Mouse (Mus musculus) kidney, adult 8-10 months (tissue): Measurements from ENCODE around the gene Fkbp11.

Experiments used
- DNase-seq, 2 experiments: peaks; one replicate each; pipeline ENCODE4 v3.0.0; 2022

Gene Fkbp11

GRCm38 (mm10) chr15:98738796-98739195 is 10.8 kb upstream of the Fkbp11 start:
- no peak for DNase-seq

GRCm38 (mm10) chr15:98737881-98738280 is 9.9 kb upstream of the Fkbp11 start:
- peak in 1 of 2 experiments; percentile 58 for DNase-seq

- no peak for DNase-seq
Measured at GRCm38 (mm10) chr15:98736521-98736920, 8.5 kb upstream of the Fkbp11 start.

GRCm38 (mm10) chr15:98733976-98734566 is 6.1 kb upstream of the Fkbp11 start:
- DNase-seq = peak; percentile 41 to 42

GRCm38 (mm10) chr15:98733370-98733769 is 5.4 kb upstream of the Fkbp11 start:
- no peak for DNase-seq

- DNase-seq = no peak
Measured at GRCm38 (mm10) chr15:98732006-98732531, 4.1 kb upstream of the Fkbp11 start.

GRCm38 (mm10) chr15:98730790-98731189 is 2.8 kb upstream of the Fkbp11 start:
- DNase-seq = no peak

- peak in 1 of 2 experiments; percentile 25 for DNase-seq
Measured at GRCm38 (mm10) chr15:98729791-98730545, 2.0 kb upstream of the Fkbp11 start.

GRCm38 (mm10) chr15:98728366-98728765 is 368 bp upstream of the Fkbp11 start:
- DNase-seq = peak; percentile 47 to 49

GRCm38 (mm10) chr15:98726746-98727145 is 1.3 kb downstream of the Fkbp11 start:
- DNase-seq = no peak

- peak; percentile 42 to 59 for DNase-seq
Measured at GRCm38 (mm10) chr15:98726079-98726478, 1.9 kb downstream of the Fkbp11 start.

- no peak for DNase-seq
Measured at GRCm38 (mm10) chr15:98724441-98724840, 3.6 kb downstream of the Fkbp11 start.

- no peak for DNase-seq
Measured at GRCm38 (mm10) chr15:98722854-98723253, 5.1 kb downstream of the Fkbp11 start.

- DNase-seq = no peak
Measured at GRCm38 (mm10) chr15:98722191-98722590, 5.8 kb downstream of the Fkbp11 start.

- DNase-seq = no peak
Measured at GRCm38 (mm10) chr15:98717301-98717700, 10.7 kb downstream of the Fkbp11 start.

- DNase-seq = peak; percentile 62 to 74
Measured at GRCm38 (mm10) chr15:98714230-98714652, 13.8 kb downstream of the Fkbp11 start.

- DNase-seq = peak; percentile 32 to 61
Measured at GRCm38 (mm10) chr15:98710442-98710841, 17.6 kb downstream of the Fkbp11 start.

- DNase-seq = peak; percentile 90 to 93
Measured at GRCm38 (mm10) chr15:98707766-98708372, 20.1 kb downstream of the Fkbp11 start, which contains the start of gene Ccdc65. Gene Ccdc65, plus strand, starts transcription at chr15:98708207.

- DNase-seq = no peak
Measured at GRCm38 (mm10) chr15:98704312-98704711, 23.7 kb downstream of the Fkbp11 start.

- DNase-seq = peak; percentile 77 to 88
Measured at GRCm38 (mm10) chr15:98699190-98700105, 28.6 kb downstream of the Fkbp11 start.

GRCm38 (mm10) chr15:98696216-98696615 is 31.8 kb downstream of the Fkbp11 start:
- peak in 1 of 2 experiments; percentile 12 for DNase-seq

GRCm38 (mm10) chr15:98695726-98696125 is 32.3 kb downstream of the Fkbp11 start:
- peak; percentile 85 to 89 for DNase-seq
